Mouse (Mus musculus) kidney, adult 2 months (tissue): Measurements from ENCODE around the gene Zfp335.
A peak's percentile ranks its signal among the peaks of the same experiment; 100 is the strongest.

ENCODE experiments used
- CTCF ChIP-seq: fragments of 200-500 bp; conservative IDR thresholded peaks from 2 replicates; pipeline ENCODE4 v1.5.1; 2011; ENCODE audit warnings: low read depth, mild to moderate bottlenecking, control low read depth, low read length, moderate library complexity, mixed read lengths; ENCODE audit not compliant: insufficient read depth, insufficient read length
- POLR2A ChIP-seq: fragments of 200-500 bp; IDR thresholded peaks from one replicate; pipeline ENCODE4 v1.6.1; 2011; ENCODE audit warnings: low read depth, low read length, control low read depth

GRCm38 (mm10) chr2:164856309-164857100 lies 55.1 kb downstream of the Zfp335 start:
- TF ChIP-seq CTCF, result peak; percentile 24; the same call in 1 of the 2 replicates
- no peak for TF ChIP-seq POLR2A
